Mouse (Mus musculus): Measurements from ENCODE around the gene Olfr819.
"Not testable (repeated sequence)": the region's sequence is repeated elsewhere in the genome, so short reads cannot be mapped to it uniquely, and the experiment has no call there.

Gene Olfr819

DNA sequence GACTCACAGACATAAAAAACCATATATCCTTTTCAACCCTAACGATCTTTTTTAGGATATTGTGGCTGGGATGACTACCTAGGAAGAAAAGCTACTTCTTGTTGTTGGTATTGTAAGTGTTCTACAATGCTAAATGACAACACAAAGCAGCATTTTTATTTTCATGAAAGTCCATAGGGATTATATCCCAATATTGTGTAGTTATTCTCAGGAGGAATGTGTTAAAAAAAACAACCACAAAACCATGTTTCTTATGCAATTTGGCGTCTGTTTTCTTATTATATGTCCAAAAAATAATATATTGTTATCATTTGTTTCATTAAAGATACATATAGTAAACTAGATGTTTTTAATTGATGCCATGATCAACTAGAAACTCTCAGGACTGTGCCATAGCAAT, at the start of gene Olfr819:
TSS of gene Olfr819 (minus strand) at position 101 of the 400 bp plus-strand sequence.
- DNase-seq (ENCODE audit: low read depth, low spot score): not testable (repeated sequence)

GRCm38 (mm10) chr10:130012321-130012720, 45.3 kb upstream of the Olfr819 start, which contains the start of gene Olfr820:
Olfr820 (plus strand) TSS chr10:130012621.
- no peak for DNase-seq (ENCODE audit: low read depth, low spot score)

- not testable (repeated sequence) for DNase-seq (ENCODE audit: low read depth, low spot score)
Observed at GRCm38 (mm10) chr10:130005366-130005765, 38.3 kb upstream of the Olfr819 start.

DNA sequence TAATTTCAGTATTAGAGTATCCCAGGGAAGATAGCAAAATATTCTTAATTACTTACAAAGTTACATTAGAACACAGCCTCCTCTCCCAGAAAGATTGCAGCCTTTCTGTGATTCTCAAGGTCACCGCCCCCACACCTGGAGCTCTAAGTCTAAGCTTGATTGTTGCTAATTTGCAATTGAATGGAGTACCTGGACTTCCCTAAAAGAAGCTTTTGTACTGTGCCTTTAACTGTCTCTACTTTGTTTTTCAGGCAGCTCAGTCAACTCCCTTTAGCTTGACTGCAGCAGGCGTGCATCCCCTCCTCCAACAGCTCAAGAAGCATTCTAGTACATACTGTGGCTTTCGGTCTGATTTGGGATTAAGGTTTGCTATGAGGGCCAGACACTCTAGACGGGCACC, 37.0 kb upstream of the Olfr819 start:
- not testable (repeated sequence) for DNase-seq (ENCODE audit: low read depth, low spot score)

GRCm38 (mm10) chr10:129984962-129985361, 17.9 kb upstream of the Olfr819 start, which contains the start of gene Gm10310:
Gm10310 (minus strand) TSS chr10:129985062.
- DNase-seq (ENCODE audit: low read depth, low spot score): not testable (repeated sequence)

GRCm38 (mm10) chr10:129981867-129982266, 14.8 kb upstream of the Olfr819 start:
- not testable (repeated sequence) for DNase-seq (ENCODE audit: low read depth, low spot score)

- not testable (repeated sequence) for DNase-seq (ENCODE audit: low read depth, low spot score)
Observed at GRCm38 (mm10) chr10:129976040-129976439, 9.0 kb upstream of the Olfr819 start, which contains the start of gene Olfr247. Olfr247 (minus strand) TSS chr10:129976140.

- not testable (repeated sequence) for DNase-seq (ENCODE audit: low read depth, low spot score)
Observed at GRCm38 (mm10) chr10:129972994-129973393, 5.9 kb upstream of the Olfr819 start.

- DNase-seq (ENCODE audit: low read depth, low spot score): not testable (repeated sequence)
Observed at GRCm38 (mm10) chr10:129966232-129966631, 834 bp downstream of the Olfr819 start.

- no peak for DNase-seq (ENCODE audit: low read depth, low spot score)
Observed at GRCm38 (mm10) chr10:129949000-129949399, 18.1 kb downstream of the Olfr819 start, which contains the start of gene Olfr818. Olfr818 (minus strand) TSS chr10:129949100.

- DNase-seq (ENCODE audit: low read depth, low spot score): no peak
Observed at GRCm38 (mm10) chr10:129915497-129915896, 51.6 kb downstream of the Olfr819 start, which contains the start of gene Olfr816. Olfr816 (minus strand) TSS chr10:129915597.

Data from mesoderm, embryonic 11.5 days (tissue).